Mouse (Mus musculus) spleen, postnatal 36 days (tissue): Measurements from ENCODE around the gene Grip2.

Experiments
- DNase-seq, 2 experiments: peaks; one replicate each; pipeline ENCODE4 v3.0.0; 2022; ENCODE audit warnings: low spot score in 2 of 2, mixed read lengths in 1 of 2

Gene Grip2

DNA sequence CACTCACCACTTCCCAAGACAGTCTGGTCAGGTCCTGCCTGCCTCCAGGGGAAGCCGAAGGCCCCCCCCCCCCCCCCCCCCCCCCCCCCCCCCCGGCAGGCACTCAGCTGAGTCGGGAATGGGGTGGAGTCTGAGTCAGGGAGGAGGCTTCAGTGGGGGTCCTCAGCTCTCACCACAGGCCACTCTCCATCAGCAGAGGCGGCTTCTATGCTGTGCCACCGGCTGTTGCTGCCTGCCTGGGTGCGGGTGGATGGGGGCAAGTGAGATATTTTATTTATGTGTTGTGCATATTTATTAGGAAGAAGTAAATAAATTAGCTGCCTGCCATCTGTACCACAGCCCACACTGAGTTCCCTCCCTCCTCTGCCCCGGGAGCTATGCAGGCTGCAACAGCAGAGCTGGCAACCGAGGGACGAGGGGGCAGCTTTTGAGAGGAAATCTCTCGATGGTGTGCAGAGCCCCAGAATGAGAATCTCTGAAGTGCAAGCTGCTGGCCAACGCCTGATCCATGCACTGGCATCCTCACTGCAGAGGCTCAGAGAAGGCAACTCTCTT, at the start of gene Grip2:
Grip2 (minus strand) TSS at position 235 of the 555 bp plus-strand sequence.
- no peak for DNase-seq

DNA sequence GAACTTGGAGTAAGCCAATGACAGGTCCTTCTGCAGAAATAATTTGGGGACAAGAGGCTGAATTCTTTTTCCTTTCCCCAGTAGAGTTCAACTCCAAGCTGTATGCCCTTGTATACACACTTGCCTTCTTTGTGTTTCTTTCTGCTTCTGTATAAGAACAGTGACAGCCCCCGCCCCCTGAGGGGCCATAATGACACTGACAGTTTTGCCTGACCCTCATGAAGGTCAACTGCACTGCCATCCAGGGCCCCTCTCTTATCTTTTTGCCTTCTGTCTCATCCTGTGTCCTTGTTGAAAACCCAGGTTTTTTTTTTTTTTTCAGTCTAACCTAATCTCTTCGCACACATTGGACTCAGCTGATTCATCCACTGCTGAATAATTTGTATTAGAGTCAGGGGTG, 45.7 kb upstream of the Grip2 start:
- DNase-seq = no peak

DNA sequence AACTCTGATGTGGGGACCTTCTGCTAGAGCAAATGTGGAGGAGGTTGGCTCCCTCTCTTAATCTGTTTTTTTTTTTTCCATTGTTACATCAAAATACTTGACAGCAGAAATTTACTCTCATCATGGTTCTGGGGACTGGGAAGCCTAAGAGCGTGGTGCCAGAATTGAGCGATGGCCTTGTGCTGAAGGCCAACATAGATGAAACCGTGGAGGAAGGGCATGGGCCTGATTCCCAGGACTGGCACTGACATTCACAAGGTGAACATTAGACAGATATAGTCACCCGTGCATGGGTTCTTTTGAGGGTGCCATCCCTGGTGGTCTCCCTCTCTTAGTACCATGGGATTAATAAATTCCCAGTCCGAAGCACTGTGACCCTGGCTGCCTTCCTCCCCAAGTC, 41.0 kb upstream of the Grip2 start:
- DNase-seq = no peak

- DNase-seq = no peak
Observed at GRCm38 (mm10) chr6:91865601-91866000, 38.6 kb upstream of the Grip2 start.

DNA sequence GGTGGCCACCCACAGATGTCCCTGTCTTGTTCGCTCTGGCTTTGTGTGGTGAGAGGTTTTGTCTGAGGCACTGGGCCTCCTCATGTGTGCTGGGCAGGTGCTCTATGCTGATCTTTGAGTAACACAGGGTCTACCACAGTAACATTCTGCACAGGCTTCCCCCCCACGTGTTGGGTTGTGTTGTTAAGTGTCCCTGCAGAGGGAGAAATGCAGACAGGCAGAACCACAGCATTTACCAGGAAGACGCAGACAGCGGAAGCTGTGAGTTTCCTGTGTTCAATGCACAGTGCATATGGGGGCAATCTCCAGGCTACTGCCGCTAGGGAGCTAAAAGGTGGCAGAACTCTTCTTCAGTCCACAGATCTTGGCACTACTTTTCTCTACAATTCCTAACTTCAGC, 37.5 kb upstream of the Grip2 start:
- DNase-seq = peak in 1 of 2 experiments; percentile 10

DNA sequence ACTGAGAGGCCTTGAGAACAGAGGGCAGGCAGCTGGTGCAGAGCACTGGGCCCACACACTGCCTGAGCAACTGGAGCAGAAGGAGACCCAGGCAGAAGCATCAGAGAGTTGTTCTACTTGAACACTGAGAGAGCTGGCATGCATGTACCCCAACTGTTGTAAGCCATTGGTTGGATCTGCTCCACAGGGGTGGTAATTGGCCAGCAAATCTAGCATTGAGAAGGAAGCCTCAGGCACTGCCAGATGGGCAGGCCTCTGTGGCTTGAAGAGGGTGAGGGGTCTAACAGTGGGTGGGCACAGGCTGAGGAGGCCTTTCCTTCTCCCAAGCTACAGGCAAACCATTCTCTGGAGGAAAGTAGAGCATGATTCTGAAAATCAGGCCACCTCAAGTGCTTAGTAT, 35.8 kb upstream of the Grip2 start:
- DNase-seq = no peak

DNA sequence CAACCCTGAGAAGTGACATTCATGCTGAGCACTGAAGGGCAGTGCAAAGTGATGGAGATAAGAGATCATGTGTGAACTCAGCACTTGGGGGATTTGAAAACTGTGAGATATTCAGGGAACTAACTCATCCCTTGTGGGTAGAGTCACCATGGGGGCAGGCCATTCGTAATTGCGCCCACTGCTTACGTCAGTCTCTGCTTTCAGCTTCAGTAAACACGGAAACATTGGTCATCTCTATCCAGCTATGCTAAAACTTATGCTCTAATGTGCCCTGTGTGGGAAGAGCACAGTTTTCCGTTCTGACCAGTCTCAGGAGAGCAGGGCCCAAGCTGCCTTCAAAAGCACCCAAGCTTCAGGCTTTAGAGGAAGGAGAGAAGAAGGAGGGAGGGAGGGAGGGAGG, 31.3 kb upstream of the Grip2 start:
- DNase-seq = no peak

DNA sequence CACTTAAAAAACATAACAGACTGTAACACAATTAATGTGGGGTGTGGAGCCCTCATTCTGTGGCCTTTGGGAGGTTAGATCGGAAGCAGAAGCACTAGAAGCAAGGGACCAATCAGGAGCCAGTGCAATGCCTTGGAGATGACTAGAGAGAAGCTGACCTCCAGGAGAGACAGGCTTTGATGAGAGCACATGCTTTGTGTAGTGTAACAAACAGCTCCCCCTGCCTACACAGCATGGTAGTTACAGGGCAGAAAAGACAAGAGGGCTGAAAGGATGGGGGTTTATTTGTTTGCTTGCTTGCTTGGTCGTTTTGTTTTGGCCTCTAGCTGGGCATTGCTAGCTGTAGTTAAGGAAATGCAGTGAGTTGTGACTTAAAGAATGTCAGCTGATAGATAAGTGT, 25.5 kb upstream of the Grip2 start:
- DNase-seq = no peak

DNA sequence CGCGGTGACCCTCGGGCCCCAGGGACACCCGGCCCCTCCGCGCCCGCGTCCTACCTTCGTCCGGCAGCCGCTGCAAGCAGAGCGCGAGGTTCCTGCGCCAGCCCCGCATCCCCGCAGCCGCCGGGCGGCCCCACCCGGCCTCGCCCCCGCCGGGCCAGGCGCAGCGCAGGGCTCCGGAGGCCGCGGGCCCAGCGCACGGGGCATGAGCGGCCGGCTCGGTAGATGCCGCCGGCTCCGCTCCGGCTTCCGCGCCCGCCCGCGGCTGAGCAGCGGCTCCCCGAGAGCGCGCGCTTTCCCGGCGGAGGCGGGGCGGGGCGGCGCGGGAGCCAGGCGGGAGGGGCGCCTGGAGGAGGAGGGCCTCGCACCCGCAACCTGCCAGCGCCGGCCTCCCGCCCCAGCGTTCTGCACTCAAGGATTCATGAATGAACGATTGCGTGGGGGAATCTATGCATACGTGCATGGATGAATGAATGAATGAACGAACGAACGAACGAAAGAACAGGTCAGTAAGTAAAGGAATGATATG, 16.6 kb upstream of the Grip2 start:
- DNase-seq = no peak

DNA sequence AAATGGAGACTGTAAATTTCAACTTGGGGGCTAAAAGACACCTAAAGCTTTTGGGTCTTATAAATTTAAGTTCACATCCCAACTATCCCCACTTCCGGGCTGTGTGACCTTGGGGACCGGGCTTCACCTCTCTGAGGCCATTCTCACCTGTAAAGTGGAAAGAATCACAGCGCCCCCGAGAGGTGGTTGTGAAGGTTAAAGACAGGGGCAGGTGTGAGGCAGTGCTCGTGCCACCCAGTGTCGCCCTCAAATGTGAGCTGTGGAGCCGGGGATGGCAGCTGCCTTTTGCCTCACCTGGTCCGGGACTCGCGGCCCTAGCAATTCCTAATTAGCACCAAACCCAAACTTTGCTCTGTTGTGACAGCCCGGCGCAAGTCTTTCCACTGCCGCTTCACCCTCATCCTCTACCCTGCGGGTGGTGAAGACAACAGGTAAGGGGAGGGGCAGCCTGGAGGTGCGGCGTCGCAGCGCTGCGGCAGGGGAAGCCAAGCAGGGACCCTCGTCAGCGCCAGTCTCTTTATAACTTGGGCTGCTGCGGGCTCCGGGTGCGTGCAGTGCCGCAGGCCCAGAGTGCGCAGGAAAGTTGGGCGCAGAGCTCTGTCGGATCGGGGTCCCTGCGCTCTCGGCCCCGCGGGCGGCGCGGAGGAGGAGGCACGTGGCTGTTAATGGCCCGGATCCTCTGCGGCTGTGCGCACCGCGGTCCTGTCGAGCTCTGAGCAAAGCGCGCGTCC, 16.0 kb upstream of the Grip2 start:
- no peak for DNase-seq

- no peak for DNase-seq
Observed at GRCm38 (mm10) chr6:91839010-91839871, 12.2 kb upstream of the Grip2 start.

GRCm38 (mm10) chr6:91832863-91833440, 5.9 kb upstream of the Grip2 start:
- no peak for DNase-seq

DNA sequence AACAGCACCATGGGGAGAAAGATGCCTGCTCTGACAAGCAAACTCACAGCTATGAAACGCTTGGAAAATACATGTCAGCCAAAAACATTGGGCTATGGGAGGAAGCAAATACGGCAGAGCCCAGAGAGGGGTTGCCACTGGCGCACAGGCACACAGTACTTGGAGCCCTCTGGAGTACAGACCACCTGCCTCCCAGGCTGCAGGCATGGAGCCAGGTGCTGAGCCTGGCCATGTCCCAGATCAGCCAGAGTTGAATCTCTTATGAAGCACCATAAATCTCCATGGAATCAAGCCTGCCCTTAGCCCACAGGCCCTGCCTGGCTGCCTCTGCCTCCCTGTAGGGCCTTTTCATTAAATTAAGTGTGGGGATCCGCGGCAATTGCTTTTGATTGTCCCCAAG, 876 bp upstream of the Grip2 start:
- DNase-seq = no peak

DNA sequence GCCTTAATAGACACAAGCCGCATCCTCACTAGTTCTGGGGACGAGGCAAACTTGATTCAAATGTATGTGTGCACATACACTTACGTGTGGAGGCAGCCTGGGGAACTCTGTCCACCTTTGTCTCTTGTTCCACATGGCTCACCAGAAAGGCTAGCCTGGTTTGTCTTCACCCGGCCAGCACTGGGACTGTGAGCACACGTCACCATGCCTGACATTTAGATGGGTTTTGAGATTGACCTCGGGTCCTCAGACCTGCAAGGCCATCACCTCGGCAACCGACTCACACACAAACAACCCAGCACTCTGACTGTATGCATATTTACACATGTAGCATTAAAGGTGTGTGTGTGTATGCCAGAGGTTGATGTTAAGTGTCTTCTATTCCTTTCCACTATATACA, 8.8 kb downstream of the Grip2 start:
- DNase-seq = no peak

- DNase-seq = no peak
Observed at GRCm38 (mm10) chr6:91815976-91816375, 11.1 kb downstream of the Grip2 start.

- no peak for DNase-seq
Observed at GRCm38 (mm10) chr6:91813611-91814010, 13.4 kb downstream of the Grip2 start.

DNA sequence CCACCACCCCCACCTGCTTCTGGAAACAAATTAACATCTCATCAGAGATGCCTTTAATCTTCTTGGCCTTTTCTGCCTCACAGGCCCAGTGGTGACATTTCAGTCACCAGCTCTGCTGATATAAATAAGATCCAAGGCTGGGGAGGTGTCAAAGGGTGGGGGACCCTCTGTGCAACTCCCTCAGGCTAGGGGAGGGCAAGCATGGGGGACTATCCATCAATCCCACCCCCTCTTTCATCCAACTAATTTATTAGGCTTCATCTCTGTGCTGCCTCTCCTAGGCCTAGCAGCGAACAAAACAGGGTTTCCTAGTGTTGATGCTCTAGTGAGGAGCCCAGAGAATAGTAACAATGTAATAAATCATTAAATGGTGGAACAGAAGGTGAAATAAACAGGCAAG, 17.0 kb downstream of the Grip2 start:
- DNase-seq = no peak

GRCm38 (mm10) chr6:91808022-91808421, 19.0 kb downstream of the Grip2 start:
- no peak for DNase-seq

DNA sequence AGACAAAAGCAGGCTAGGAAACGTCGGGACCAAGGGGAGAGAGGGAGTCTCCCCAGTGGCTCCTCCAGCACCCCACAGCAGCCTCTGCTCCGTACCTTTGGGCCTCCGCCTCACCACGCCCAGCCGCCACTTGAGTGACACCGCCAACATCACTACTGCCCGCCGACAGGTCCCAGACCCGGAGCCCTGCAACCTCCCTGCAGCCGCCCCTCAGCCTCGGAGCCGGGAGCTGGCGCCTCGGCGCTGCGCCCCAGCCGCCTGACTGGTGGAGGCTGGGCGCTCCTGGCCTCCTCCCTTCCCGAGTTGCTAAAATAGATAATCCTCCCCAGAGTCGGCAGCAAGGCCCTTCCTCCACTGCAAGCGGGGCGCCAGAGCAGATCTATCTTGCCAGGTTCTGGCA, 19.9 kb downstream of the Grip2 start:
- DNase-seq = no peak

DNA sequence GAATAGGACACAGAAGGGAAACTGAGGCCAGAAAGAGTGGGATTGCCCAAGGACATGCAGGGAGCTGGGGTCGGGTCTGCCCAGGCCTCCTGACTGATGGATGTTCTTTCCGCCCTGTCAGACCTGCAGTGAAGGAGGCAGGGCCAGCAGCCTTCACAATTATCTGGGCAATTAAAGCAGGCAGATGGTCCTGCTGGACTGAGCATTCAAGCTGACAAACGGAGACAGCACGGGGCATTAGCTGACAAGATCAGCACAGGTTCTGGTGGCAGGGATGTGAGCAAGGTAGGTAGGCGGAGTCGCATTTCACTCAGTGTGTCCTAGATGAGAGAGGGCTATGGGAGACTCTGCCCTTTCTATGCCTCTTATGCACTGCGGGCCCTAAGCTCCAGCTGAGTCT, 22.9 kb downstream of the Grip2 start:
- DNase-seq = no peak

DNA sequence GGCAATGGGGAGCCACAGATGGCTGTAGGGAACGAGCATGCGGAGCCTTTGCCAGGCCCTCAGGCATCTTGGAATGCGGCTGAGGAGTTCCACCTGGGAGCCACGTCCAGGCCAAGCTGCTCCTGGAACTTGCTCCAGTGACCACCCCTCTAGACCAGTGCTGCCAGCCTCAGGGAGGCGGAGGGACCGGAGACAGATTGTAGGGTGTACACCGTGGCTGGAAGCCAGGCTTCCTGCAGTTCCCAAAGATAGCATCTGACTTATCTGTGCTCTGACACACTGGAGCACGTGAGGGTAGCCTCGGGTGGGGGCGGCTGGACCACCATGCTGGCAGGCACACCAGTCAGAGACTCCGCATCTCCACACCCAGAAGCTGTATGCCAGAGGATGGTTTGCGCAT, 28.6 kb downstream of the Grip2 start:
- DNase-seq = no peak

- DNase-seq = no peak
Observed at GRCm38 (mm10) chr6:91796736-91797135, 30.3 kb downstream of the Grip2 start.
